Mouse (Mus musculus) embryonic facial prominence, embryonic 12.5 days (tissue): Measurements from ENCODE around the gene Rnf41. TPM values are rescaled to one million over a fixed set of nuclear protein-coding genes. Genes with fewer than 3 reads are reported as not detected.

Source experiments
- ATAC-seq: fragments of 200-750 bp; cut with Nextera tagmentation; 2 replicates; pipeline ENCODE4 v1.8.0; 2017; ENCODE audit not compliant: insufficient number of reproducible peaks, insufficient read depth, low FRiP score, low TSS enrichment
- H3K27ac ChIP-seq: fragments of 300-500 bp; sonication (generic); 2 replicates; pipeline ENCODE4 v1.5.1; 2016; ENCODE audit warnings: mild to moderate bottlenecking
- H3K27me3 ChIP-seq: fragments of 300-500 bp; sonication (generic); 2 replicates; pipeline ENCODE4 v1.6.1; 2016; ENCODE audit warnings: mild to moderate bottlenecking, moderate library complexity
- H3K36me3 ChIP-seq: fragments of 300-500 bp; sonication (generic); 2 replicates; pipeline ENCODE4 v1.6.1; 2016; ENCODE audit warnings: mild to moderate bottlenecking
- H3K4me1 ChIP-seq: fragments of 300-500 bp; sonication (generic); 2 replicates; pipeline ENCODE4 v1.6.1; 2016
- H3K4me2 ChIP-seq: fragments of 300-500 bp; sonication (generic); replicated peaks from 2 replicates; pipeline ENCODE4 v1.6.1; 2016; ENCODE audit warnings: mild to moderate bottlenecking, moderate library complexity
- H3K4me3 ChIP-seq: fragments of 300-500 bp; sonication (generic); 2 replicates; pipeline ENCODE4 v1.5.1; 2016; ENCODE audit warnings: mild to moderate bottlenecking
- H3K9ac ChIP-seq: fragments of 300-500 bp; sonication (generic); 2 replicates; pipeline ENCODE4 v1.6.1; 2016; ENCODE audit warnings: mild to moderate bottlenecking, moderate library complexity
- H3K9me3 ChIP-seq: fragments of 300-500 bp; sonication (generic); 2 replicates; pipeline ENCODE4 v1.6.1; 2016; ENCODE audit warnings: mild to moderate bottlenecking, moderate library complexity
- WGBS: fragments of 180-500 bp; shearing (Covaris S2); methylation state at CpG from one replicate; pipeline ENCODE4 v1.1.7; 2016; 5-methylcytosine and 5-hydroxymethylcytosine counted together
- polyA plus RNA-seq: library from polyadenylated mRNA; unstranded; fragments of >200 nt; fragmentation: Nextera tagmentation; extraction: Ambion mirVana; gene quantifications from 2 replicates; pipeline ENCODE4 v1.2.1, GENCODE M21; 2016

Rnf41 gene
- polyA plus RNA-seq, 1 experiment from 2014 or later, result 44.5 TPM

DNA sequence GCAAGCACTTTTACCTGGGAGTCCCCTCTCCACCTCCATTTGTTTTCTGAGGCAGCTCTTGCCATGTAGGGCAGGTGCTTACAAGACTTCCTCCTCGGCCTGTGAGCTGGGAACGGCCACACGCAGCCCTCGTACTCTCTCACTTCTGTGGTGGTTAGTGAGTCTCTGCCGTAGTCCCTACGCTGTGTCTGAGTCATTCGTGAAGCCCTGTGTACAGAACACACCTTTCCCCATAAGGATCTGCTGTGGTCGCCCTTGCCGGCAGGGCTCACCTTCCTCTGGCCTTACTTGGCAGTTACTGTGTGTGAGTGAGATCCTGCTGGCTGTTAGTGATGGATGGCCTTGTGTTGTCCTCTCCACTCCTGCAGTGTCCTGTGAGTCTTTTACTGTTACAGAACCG lies 23.2 kb downstream of the Rnf41 start:
- Histone ChIP-seq H3K27me3 (no peaks in the 10 kb centered on the region), H3K27ac (no peak overlapping the region), H3K9ac (no peak overlapping the region), H3K4me2 (no peak overlapping the region), H3K4me3 (no peak overlapping the region), H3K4me1 (no peaks in the 10 kb centered on the region), H3K9me3 (no peaks in the 10 kb centered on the region), H3K36me3 (peaks cover 84% of the 10 kb centered on the region)
- no peak for ATAC-seq
- WGBS, result 89% methylated on average over 10 of the region's 10 CpGs

DNA sequence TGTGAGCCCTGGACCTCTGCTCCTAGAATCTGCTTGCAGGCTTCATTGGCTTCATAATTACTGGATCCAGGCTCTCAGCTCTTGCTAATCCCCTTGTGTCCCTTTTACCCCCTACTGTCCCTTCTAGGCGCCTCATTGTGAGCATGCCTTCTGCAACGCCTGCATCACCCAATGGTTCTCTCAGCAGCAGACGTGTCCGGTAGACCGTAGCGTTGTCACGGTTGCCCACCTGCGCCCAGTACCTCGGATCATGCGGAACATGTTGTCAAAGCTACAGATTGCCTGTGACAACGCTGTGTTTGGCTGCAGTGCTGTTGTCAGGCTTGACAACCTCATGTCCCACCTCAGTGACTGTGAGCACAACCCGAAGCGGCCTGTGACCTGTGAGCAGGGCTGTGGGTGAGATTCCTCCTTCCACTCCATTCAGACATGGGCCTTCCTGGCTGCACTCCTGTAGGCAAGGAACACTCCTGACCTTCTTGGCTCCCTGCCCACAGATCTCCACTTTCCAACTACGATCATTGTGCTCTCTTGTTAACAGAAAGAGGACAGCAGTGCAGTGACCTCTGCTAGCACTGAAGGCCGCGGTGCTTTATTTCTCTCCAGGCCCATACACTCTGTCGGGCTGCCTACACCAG lies 23.8 kb downstream of the Rnf41 start:
- no peak overlapping the region for H3K9ac ChIP-seq
- no peak overlapping the region for H3K4me3 ChIP-seq
- ATAC-seq, result no peak
- H3K27ac ChIP-seq, result no peak overlapping the region
- H3K27me3 ChIP-seq, result no peaks in the 10 kb centered on the region
- no peak overlapping the region for H3K4me2 ChIP-seq
- WGBS, result 88% methylated on average over 17 of the region's 17 CpGs
- no peaks in the 10 kb centered on the region for H3K4me1 ChIP-seq
- no peaks in the 10 kb centered on the region for H3K9me3 ChIP-seq
- H3K36me3 ChIP-seq, result peaks cover 85% of the 10 kb centered on the region

- Histone ChIP-seq H3K36me3 (peaks cover 85% of the 10 kb centered on the region), H3K27ac (no peak overlapping the region), H3K4me3 (no peak overlapping the region), H3K4me1 (no peaks in the 10 kb centered on the region), H3K9me3 (no peaks in the 10 kb centered on the region), H3K4me2 (no peak overlapping the region), H3K27me3 (no peaks in the 10 kb centered on the region), H3K9ac (no peak overlapping the region)
- ATAC-seq, result no peak
- 90% methylated on average over 5 of the region's 5 CpGs for WGBS
These were observed 24.4 kb downstream of the Rnf41 start for GRCm38 (mm10) chr10:128435873-128436272.

DNA sequence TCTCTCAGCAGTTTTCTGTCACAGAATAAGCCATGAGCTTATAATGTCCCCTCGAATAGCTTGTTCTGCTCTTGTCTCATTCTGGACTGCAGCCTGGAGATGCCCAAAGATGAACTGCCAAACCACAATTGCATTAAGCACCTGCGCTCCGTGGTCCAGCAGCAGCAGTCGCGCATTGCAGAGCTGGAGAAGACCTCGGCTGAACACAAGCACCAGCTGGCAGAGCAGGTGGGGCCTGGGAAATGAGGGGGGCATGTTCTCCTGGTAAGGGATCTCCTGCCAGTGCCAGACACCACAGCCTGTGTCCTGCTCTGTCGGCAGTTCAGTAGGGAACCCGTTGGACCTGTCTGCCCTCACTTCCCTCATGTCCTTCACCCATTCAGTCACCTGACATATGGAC lies 24.9 kb downstream of the Rnf41 start:
- WGBS, result 93% methylated on average over 8 of the region's 8 CpGs
- Histone ChIP-seq H3K27ac (no peak overlapping the region), H3K9ac (no peak overlapping the region), H3K27me3 (no peaks in the 10 kb centered on the region), H3K9me3 (no peaks in the 10 kb centered on the region), H3K4me2 (no peak overlapping the region), H3K4me1 (no peaks in the 10 kb centered on the region), H3K4me3 (no peak overlapping the region), H3K36me3 (peaks cover 85% of the 10 kb centered on the region)
- no peak for ATAC-seq

- WGBS, result 72% methylated on average over 10 of the region's 10 CpGs
- no peaks in the 10 kb centered on the region for H3K4me1 ChIP-seq
- no peak overlapping the region for H3K27ac ChIP-seq
- ATAC-seq, result no peak
- H3K9me3 ChIP-seq, result no peaks in the 10 kb centered on the region
- H3K4me3 ChIP-seq, result no peak overlapping the region
- H3K9ac ChIP-seq, result no peak overlapping the region
- no peaks in the 10 kb centered on the region for H3K27me3 ChIP-seq
- no peak overlapping the region for H3K4me2 ChIP-seq
- peaks cover 75% of the 10 kb centered on the region for H3K36me3 ChIP-seq
These were observed 27.3 kb downstream of the Rnf41 start for GRCm38 (mm10) chr10:128438675-128439279.

DNA sequence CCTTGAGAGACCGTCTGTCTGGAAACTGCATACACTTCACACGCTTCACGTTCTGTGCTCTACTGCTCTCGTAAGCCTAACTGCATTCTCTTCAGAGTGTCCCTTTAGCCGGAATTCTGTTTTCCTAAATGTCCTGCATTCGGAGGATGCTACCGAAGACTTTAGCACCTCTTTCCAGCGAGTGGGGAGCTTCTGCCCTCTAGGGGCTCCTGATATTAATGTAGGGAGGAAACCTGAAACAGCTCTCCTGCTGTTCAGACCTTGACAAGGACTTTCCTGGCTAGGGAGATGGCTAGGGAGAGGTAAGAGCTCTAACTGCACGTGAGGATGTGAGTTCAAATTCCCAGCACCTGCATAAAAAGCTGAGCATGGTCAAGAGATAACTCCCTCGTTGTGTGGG lies 28.9 kb downstream of the Rnf41 start:
- Histone ChIP-seq H3K27ac (no peak overlapping the region), H3K4me3 (no peak overlapping the region), H3K36me3 (peaks cover 63% of the 10 kb centered on the region), H3K4me2 (no peak overlapping the region), H3K27me3 (no peaks in the 10 kb centered on the region), H3K9me3 (no peaks in the 10 kb centered on the region), H3K4me1 (no peaks in the 10 kb centered on the region), H3K9ac (no peak overlapping the region)
- ATAC-seq, result no peak
- 67% methylated on average over 10 of the region's 10 CpGs for WGBS

GRCm38 (mm10) chr10:128441324-128442119 lies 30.1 kb downstream of the Rnf41 start:
- WGBS, result 88% methylated on average over 10 of the region's 10 CpGs
- Histone ChIP-seq H3K4me2 (no peak overlapping the region), H3K27ac (no peak overlapping the region), H3K36me3 (peaks cover 52% of the 10 kb centered on the region), H3K4me3 (no peak overlapping the region), H3K4me1 (no peaks in the 10 kb centered on the region), H3K9me3 (no peaks in the 10 kb centered on the region), H3K27me3 (no peaks in the 10 kb centered on the region), H3K9ac (no peak overlapping the region)
- ATAC-seq, result no peak; the same call in 1 of the 2 replicates

- Histone ChIP-seq H3K36me3 (peaks cover 41% of the 10 kb centered on the region), H3K27me3 (no peaks in the 10 kb centered on the region), H3K27ac (no peak overlapping the region), H3K4me2 (no peak overlapping the region), H3K4me3 (no peak overlapping the region), H3K9me3 (no peaks in the 10 kb centered on the region), H3K9ac (no peak overlapping the region), H3K4me1 (no peaks in the 10 kb centered on the region)
- ATAC-seq, result no peak
- 92% methylated on average over 1 of the region's 1 CpGs for WGBS
These were observed 31.3 kb downstream of the Rnf41 start for GRCm38 (mm10) chr10:128442718-128443117.

DNA sequence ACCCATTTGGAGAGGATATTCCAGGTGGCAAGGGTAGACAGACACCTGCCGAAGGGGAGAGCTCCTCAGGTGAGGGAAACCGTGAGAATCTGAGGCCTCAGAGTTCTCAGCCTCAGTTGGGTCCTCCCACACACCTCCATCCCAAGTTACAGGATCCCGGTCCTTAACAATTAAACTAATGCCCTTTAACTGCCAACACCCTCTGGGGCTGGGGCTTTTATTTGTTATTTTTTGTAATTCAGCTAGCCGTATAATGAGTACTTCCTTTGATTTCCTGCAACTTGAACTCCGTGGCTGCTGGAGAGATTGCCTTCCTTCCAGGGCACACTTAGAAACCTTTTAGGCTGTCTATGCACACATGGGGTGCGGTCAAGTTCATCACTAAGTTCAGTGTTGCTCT lies 32.9 kb downstream of the Rnf41 start:
- no peak overlapping the region for H3K4me3 ChIP-seq
- WGBS, result 63% methylated on average over 6 of the region's 6 CpGs
- no peaks in the 10 kb centered on the region for H3K4me1 ChIP-seq
- H3K27me3 ChIP-seq, result no peaks in the 10 kb centered on the region
- no peak overlapping the region for H3K9ac ChIP-seq
- peaks cover 26% of the 10 kb centered on the region for H3K36me3 ChIP-seq
- ATAC-seq, result no peak
- H3K27ac ChIP-seq, result no peak overlapping the region
- no peaks in the 10 kb centered on the region for H3K9me3 ChIP-seq
- no peak overlapping the region for H3K4me2 ChIP-seq

- Histone ChIP-seq H3K9me3 (no peaks in the 10 kb centered on the region), H3K27ac (no peak overlapping the region), H3K4me1 (no peaks in the 10 kb centered on the region), H3K9ac (no peak overlapping the region), H3K36me3 (peaks cover 15% of the 10 kb centered on the region), H3K4me3 (no peak overlapping the region), H3K4me2 (no peak overlapping the region), H3K27me3 (no peaks in the 10 kb centered on the region)
- ATAC-seq, result no peak
- 84% methylated on average over 4 of the region's 4 CpGs for WGBS
These were observed 34.0 kb downstream of the Rnf41 start for GRCm38 (mm10) chr10:128445407-128445806.

DNA sequence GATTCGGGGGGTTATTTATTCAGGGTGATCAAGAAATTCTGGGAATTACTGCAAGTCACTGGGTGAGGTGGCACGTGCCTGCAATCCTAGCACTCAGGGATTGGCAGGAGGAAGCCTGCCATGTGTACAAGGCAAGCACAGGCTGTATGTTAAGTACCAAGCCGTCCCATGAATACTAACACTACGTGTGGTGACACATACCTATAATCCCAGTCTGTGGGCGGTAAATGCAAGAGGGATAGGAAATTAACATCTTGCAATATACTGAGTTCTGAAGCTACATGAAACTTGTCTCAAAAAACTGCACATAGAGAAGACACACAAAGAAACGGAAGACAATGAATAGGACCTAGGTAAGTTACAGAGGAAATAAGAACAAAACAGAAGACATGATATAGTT lies 39.6 kb downstream of the Rnf41 start:
- 84% methylated on average over 6 of the region's 6 CpGs for WGBS
- H3K4me3 ChIP-seq, result no peak overlapping the region
- no peak overlapping the region for H3K9ac ChIP-seq
- H3K4me1 ChIP-seq, result no peaks in the 10 kb centered on the region
- H3K27ac ChIP-seq, result no peak overlapping the region
- H3K4me2 ChIP-seq, result no peak overlapping the region
- no peak for ATAC-seq
- no peaks in the 10 kb centered on the region for H3K27me3 ChIP-seq
- H3K9me3 ChIP-seq, result no peaks in the 10 kb centered on the region
- H3K36me3 ChIP-seq, result no peaks in the 10 kb centered on the region

DNA sequence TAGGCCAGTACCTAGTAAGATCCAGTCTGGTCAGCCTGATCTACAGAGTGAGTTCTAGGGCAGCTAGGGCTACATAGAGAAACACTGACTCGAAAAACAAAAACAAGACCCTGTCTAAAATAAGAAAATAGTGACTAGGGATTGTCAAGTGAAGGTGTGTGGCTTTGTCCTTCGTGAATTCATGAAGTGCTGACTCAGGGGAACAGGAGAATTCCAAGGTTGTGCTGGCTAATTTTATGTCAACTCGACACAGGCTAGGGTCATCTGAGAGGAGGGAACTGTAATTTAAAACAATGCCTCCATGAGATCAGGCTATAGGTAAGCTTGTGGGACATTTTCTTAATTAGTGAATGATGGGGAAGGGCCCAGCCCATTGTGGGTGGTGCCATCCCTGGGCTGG lies 43.0 kb downstream of the Rnf41 start:
- no peaks in the 10 kb centered on the region for H3K9me3 ChIP-seq
- no peak overlapping the region for H3K4me3 ChIP-seq
- H3K9ac ChIP-seq, result no peak overlapping the region
- no peak overlapping the region for H3K27ac ChIP-seq
- no peak overlapping the region for H3K4me2 ChIP-seq
- WGBS, result 63% methylated on average over 3 of the region's 3 CpGs
- no peak for ATAC-seq
- H3K4me1 ChIP-seq, result no peaks in the 10 kb centered on the region
- H3K36me3 ChIP-seq, result no peaks in the 10 kb centered on the region
- H3K27me3 ChIP-seq, result no peaks in the 10 kb centered on the region
